Mouse (Mus musculus) small intestine, adult 2 months (tissue): Measurements from ENCODE around the gene Igfbp7. TPM values are rescaled to one million over a fixed set of nuclear protein-coding genes. Genes with fewer than 3 reads are reported as not detected.

Experiments used
- H3K27ac ChIP-seq: fragments of 200-500 bp; 2 replicates; pipeline ENCODE4 v1.5.1; 2012; ENCODE audit warnings: low read depth, low read length, control low read depth, inconsistent platforms; ENCODE audit not compliant: insufficient read depth
- H3K27me3 ChIP-seq: fragments of 200-500 bp; 2 replicates; pipeline ENCODE4 v1.6.1; 2012; ENCODE audit warnings: mild to moderate bottlenecking, moderate library complexity, low read length, inconsistent platforms; ENCODE audit not compliant: control insufficient read depth, insufficient read depth
- H3K36me3 ChIP-seq: fragments of 200-500 bp; 2 replicates; pipeline ENCODE4 v1.6.1; 2012; ENCODE audit warnings: mild to moderate bottlenecking, low read length, control low read depth, inconsistent platforms; ENCODE audit not compliant: control insufficient read depth, insufficient read depth
- H3K4me1 ChIP-seq: fragments of 200-500 bp; 2 replicates; pipeline ENCODE4 v1.6.1; 2012; ENCODE audit warnings: low read length, inconsistent platforms, mixed read lengths; ENCODE audit not compliant: control insufficient read depth, insufficient read depth, insufficient read length
- H3K4me3 ChIP-seq: fragments of 200-500 bp; 2 replicates; pipeline ENCODE4 v1.5.1; 2012; ENCODE audit warnings: low read depth, mild to moderate bottlenecking, control low read depth, inconsistent platforms, low read length, moderate library complexity
- CTCF ChIP-seq: fragments of 200-500 bp; IDR thresholded peaks from 2 replicates; pipeline ENCODE4 v1.5.1; 2012; ENCODE audit warnings: low read depth, mild to moderate bottlenecking, control low read depth, inconsistent platforms, low read length, moderate library complexity, mixed read lengths; ENCODE audit not compliant: insufficient replicate concordance, insufficient read length; ENCODE audit errors: extremely low read depth
- POLR2A ChIP-seq: fragments of 200-500 bp; IDR thresholded peaks from 2 replicates; pipeline ENCODE4 v1.6.1; 2012; ENCODE audit warnings: low read depth, mild to moderate bottlenecking, control low read depth, inconsistent platforms, low read length, moderate library complexity
- WGBS: fragments of 180-500 bp; shearing (Covaris S2); methylation state at CpG from one replicate; pipeline ENCODE4 v1.1.7; 2018; 5-methylcytosine and 5-hydroxymethylcytosine counted together
- polyA plus RNA-seq: library from polyadenylated mRNA; depleted of rRNA; stranded (reverse); fragments of >200 nt; gene quantifications from 2 replicates; pipeline ENCODE4 v1.2.3, GENCODE M21; 2012; rRNA removed

Igfbp7 gene
- polyA plus RNA-seq, result 664 and 1,449 TPM in 2 replicates

DNA sequence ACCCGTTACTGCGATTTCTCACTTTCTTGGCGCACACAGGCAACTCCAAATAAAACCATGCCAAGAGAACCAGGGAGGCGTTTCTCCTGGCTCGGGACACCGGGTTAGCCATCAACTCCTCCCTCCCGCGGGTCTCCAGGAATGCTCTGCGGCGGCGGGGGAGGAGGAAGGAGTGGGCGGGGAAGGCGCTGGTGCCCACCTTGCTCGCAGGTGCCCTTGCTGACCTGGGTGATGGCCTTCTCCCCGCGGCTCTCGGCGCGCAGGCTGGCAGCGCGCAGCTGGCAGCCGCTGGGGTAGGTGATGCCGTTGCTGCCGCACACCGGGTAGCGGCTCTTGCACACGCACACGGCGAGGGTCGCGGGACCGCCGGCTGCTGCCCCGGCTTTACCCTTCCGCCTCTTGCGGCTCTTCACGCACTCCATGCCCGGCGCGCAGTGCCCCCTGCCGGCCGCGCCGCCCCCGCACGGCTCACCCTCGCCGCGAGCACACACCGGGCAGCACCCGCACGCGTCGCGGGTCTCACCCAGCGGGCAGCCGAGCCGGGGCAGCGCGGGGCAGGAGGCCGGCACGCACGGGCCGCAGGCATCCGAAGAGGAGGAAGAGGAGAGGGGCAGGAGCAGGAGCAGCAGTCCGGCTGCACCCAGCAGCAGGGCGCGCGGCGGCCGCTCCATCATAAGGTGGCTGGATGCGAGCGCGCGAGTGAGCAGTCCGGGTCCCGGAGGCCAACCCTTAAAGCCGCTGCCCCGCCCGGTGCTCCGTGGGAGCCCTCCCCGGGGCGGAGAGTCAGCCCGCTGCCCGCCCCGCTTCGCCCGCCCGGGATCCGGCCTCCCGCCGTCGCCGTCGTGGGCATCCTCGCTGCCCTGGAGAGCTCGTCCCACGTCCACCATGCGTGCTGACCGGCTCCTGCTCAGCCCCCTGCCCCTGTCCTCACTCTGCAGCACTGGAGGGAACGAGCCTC, at the start of gene Igfbp7:
Igfbp7 (minus strand) TSS at position 701 of the 958 bp plus-strand sequence.
- no peak for TF ChIP-seq POLR2A
- TF ChIP-seq CTCF, result peak; percentile 41; the same call in 1 of the 2 replicates
- H3K4me3 ChIP-seq, result peak within 1 kb of the TSS; percentile 67
- peak within 1 kb of the TSS; percentile 74 for H3K27ac ChIP-seq
- 6% methylated on average over 100 of the region's 101 CpGs for WGBS
- H3K4me1 ChIP-seq, result no peaks in the 10 kb centered on the region; the same call in 1 of the 2 replicates
- H3K36me3 ChIP-seq, result no peaks in the 10 kb centered on the region
- H3K27me3 ChIP-seq, result peaks cover 14% of the 10 kb centered on the region; the same call in 1 of the 2 replicates

DNA sequence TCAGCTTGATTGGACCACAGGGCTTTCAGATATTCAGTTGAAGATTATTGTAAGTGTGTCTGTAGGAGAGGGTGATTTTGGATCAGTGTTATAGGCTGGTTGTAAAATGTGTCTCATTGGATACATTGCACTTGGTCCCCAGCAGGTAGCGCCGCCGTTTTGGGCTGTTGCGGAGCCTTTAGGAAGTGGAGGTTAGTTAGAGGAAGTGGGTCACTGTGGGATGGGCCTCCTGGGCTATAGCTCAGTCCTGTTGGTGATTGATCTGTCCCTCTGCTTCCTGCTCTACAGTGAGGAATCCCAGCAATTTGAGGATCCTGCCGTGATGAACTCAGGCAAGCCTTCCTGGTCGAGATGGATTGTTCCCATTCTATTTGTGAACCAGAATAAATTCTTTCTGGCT, 44.3 kb upstream of the Igfbp7 start:
- TF ChIP-seq POLR2A, result no peak
- TF ChIP-seq CTCF, result no peak

DNA sequence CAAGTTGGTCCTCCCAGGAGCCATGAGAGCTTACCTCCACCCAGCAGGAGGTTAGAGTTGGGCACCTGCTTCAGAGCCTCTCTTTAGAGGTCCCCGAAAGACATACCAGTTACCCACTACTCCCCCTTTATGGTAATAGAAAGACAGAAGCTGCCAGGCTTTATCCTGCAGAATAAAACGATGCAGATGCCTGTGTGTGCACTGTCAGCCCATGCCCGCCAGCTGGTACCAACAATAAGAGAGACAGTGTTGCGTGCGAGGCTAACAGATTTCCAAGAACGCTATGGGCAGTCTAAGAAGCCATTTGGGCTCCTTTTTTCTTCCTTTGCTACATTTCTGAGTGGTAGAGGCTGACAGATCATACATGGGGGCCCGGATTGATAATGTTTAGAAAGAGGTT, 41.7 kb upstream of the Igfbp7 start:
- H3K4me1 ChIP-seq, result no peaks in the 10 kb centered on the region
- no peaks in the 10 kb centered on the region for H3K36me3 ChIP-seq
- WGBS, result 86% methylated on average over 7 of the region's 7 CpGs
- no peak for TF ChIP-seq POLR2A
- TF ChIP-seq CTCF, result no peak
- no peak overlapping the region for H3K27ac ChIP-seq
- no peak overlapping the region for H3K4me3 ChIP-seq
- H3K27me3 ChIP-seq, result no peaks in the 10 kb centered on the region

More for the DNA sequence above, 44.3 kb upstream of the Igfbp7 start:
- H3K4me3 ChIP-seq, result no peak overlapping the region
- no peaks in the 10 kb centered on the region for H3K27me3 ChIP-seq
- no peak overlapping the region for H3K27ac ChIP-seq
- WGBS, result 78% methylated on average over 6 of the region's 6 CpGs
- H3K4me1 ChIP-seq, result no peaks in the 10 kb centered on the region
- H3K36me3 ChIP-seq, result no peaks in the 10 kb centered on the region

DNA sequence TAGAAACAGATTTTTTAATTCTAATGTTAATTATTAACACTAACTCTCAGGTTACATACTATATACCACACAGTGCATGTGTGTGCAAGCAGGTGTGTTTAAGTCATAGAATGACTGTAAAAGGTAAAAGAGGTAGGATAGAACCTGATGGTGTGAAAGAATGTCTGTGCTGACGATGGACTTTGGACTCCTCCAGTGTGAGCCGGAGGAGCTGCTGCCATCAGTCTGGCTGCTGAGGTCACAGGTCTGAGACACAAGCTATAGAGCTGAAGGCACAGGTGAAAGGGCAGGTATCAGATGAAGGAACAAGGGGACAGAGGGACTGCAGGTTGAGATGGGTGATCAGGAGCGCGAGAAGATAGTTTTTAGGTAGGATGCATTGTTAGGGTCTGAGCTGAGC, 37.6 kb upstream of the Igfbp7 start:
- Histone ChIP-seq H3K27ac (no peak overlapping the region), H3K4me1 (no peaks in the 10 kb centered on the region), H3K36me3 (no peaks in the 10 kb centered on the region), H3K27me3 (no peaks in the 10 kb centered on the region), H3K4me3 (no peak overlapping the region)
- TF ChIP-seq CTCF (no peak), POLR2A (no peak)
- WGBS, result 65% methylated on average over 4 of the region's 4 CpGs

DNA sequence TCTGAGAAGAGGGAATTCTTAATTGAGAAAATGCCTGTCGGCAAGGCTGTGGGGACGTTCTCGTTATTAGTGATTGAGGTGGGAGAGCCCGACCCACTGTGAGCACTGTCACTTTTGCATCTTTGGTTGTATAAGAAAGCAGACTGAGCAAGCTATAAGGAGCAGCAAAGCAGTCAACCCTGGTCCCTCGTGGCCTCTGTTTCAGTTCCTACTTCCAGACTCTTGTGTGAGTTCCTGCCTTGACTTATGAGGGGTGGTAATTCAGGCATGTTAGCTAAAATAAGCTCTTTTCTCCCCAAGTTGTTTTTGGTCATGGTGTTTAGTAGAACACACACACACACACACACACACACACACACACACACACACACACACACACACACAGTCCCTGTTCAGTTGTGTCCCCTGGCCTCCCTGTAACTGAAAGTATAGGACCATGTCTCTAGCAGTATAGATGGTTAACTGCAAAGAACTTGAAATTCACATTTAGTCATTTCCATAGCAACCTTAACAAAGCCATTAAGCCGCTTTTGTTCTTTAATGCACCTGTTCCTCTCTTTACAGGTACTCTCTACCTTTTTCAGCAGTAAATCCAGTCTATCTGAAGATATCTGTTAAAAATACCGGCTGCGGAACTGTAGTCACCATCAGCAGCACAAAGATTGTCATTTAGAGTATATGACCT, 36.2 kb upstream of the Igfbp7 start:
- TF ChIP-seq CTCF (no peak), POLR2A (no peak)
- no peaks in the 10 kb centered on the region for H3K36me3 ChIP-seq
- H3K27ac ChIP-seq, result no peak overlapping the region
- no peaks in the 10 kb centered on the region for H3K27me3 ChIP-seq
- WGBS, result 85% methylated on average over 8 of the region's 8 CpGs
- H3K4me1 ChIP-seq, result no peaks in the 10 kb centered on the region
- H3K4me3 ChIP-seq, result no peak overlapping the region

DNA sequence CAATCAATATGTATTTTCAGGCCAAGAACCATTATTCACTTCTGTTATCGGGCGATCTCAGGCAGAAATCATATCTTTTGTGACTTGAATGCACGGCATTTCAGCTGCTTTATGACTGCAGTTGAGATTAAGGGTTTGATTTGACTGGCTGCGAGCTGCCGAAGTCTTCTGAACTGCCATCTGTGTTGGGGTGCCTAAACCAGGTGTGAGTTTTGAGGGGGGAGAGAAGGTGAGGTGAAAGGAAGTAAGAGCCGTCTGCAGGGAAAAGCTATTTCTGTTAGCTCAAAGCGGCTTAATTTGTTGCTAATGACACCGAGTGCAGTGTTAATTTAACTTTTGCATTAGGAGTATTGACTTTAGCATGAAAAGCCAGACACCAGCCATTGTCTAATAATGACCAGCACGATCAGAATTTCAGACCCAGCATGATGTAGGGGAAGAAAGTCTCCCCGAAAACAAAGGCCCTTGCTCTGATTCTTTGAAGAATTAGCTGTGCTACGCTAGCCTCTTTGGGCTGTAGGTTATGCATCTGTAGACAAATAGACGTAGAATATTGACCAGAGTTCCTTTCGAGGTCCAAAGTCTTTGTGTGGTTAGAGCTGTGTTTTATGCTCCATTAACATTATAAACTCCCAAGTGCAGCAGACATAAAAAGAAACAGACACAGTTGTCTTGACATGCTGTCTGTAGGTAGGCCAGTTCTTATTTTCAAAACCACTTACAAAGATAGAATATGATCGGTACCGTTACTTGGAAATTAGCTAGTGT, 35.2 kb upstream of the Igfbp7 start:
- 46% methylated on average over 15 of the region's 15 CpGs for WGBS
- Histone ChIP-seq H3K36me3 (no peaks in the 10 kb centered on the region), H3K27ac (no peak overlapping the region)

DNA sequence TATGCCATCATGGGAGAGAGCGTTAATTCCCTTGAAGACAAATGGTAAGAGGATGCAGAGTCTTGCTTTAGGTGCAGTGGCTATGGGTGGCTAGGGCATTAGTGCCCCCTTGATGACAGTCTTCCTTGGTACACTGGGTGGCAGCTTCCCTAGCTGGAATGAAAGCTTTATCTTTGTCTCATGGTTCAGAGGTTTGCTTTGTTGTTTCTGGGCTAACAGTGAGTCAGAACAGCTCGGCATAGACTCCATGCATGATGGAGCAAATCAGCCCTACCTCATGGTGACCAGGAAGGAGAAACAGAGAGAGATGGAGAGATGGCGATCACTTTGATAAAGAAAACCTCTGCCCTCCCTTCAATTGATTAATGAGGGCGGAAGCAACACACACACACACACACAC, 28.5 kb upstream of the Igfbp7 start:
- Histone ChIP-seq H3K4me1 (0 out of 2 replicates have a peak, but pooled peaks cover 2% of the 10 kb centered on the region), H3K27ac (no peak overlapping the region), H3K36me3 (no peaks in the 10 kb centered on the region), H3K27me3 (no peaks in the 10 kb centered on the region), H3K4me3 (no peak overlapping the region)
- 65% methylated on average over 4 of the region's 4 CpGs for WGBS
- TF ChIP-seq CTCF (no peak), POLR2A (no peak)

More for the DNA sequence above, 35.2 kb upstream of the Igfbp7 start:
- no peaks in the 10 kb centered on the region for H3K4me1 ChIP-seq
- TF ChIP-seq CTCF (no peak), POLR2A (no peak)
- H3K4me3 ChIP-seq, result no peak overlapping the region
- no peaks in the 10 kb centered on the region for H3K27me3 ChIP-seq
